10 mouse cellular contexts compared by ENCODE assay signal in genomic region chr2:168415140-168415539, GRCm38 (mm10).
A peak's percentile ranks its signal among the peaks of the same experiment; 100 is the strongest.
DNase-seq lines count a peak whose midpoint lies in the region; TF ChIP-seq lines count a peak whose summit lies in the region.
"Had no signal": no experiment of that assay in that cellular context is flagged by ENCODE, and none has a peak within 500 bp of the region (broad histone marks: within the 10 kb centered on the region; RNA-seq: fewer than 3 reads in every experiment).

No protein-coding gene starts in this region.

- peak; percentile 17 for DNase-seq in adrenal gland, postnatal 10 days
- DNase-seq in adrenal gland, postnatal 4 days (ENCODE audit: low spot score in 2 of 2), result no peak
- no peak for DNase-seq in left cerebral cortex, adult 2 months (ENCODE audit: extremely low spot score in 1 of 2, low spot score in 2 of 2)
- no peak for DNase-seq in left cerebral cortex, adult 18-20 months (ENCODE audit: low spot score in 2 of 2)
- no peak for DNase-seq in right cerebral cortex, adult 18-20 months
- no peak for DNase-seq in adrenal gland, postnatal 36 days

- H3K4me1 ChIP-seq in bone marrow macrophage, adult 2 months (ENCODE audit: control insufficient read depth, insufficient read depth, low read length), result no peaks in the 10 kb centered on the region
- H3K4me1 ChIP-seq in olfactory bulb, adult 2 months (ENCODE audit: control insufficient read depth, insufficient read depth, low read length), result no peaks in the 10 kb centered on the region
- H3K4me1 ChIP-seq: hindbrain, embryonic 15.5 days; lung, embryonic 15.5 days had no signal

- TF ChIP-seq CTCF in left cerebral cortex, adult 2 months (IDR thresholded peaks at IDR 0.05), result peak; percentile 46
- TF ChIP-seq CTCF in bone marrow macrophage, adult 2 months (IDR thresholded peaks at IDR 0.05; ENCODE audit: low read depth, low read length), result peak; percentile 63
- peak; percentile 29; the same call in 1 of the 2 replicates for TF ChIP-seq CTCF in olfactory bulb, adult 2 months (IDR thresholded peaks at IDR 0.05; ENCODE audit: insufficient read depth, low read depth, low read length)

- WGBS in olfactory bulb, adult 2 months, result 39% methylated on average over 17 of the region's 17 CpGs

- H3K4me3 ChIP-seq in left cerebral cortex, adult 2 months, result no peak overlapping the region
- H3K4me3 ChIP-seq in bone marrow macrophage, adult 2 months (ENCODE audit: insufficient read depth, low read length), result no peak overlapping the region
- H3K4me3 ChIP-seq in olfactory bulb, adult 2 months (ENCODE audit: insufficient read depth, low read depth, low read length), result no peak overlapping the region
- H3K4me3 ChIP-seq: hindbrain, embryonic 15.5 days; lung, embryonic 15.5 days had no signal

- H3K27ac ChIP-seq in left cerebral cortex, adult 2 months, result no peak overlapping the region
- H3K27ac ChIP-seq in bone marrow macrophage, adult 2 months (ENCODE audit: insufficient read depth, low read depth, low read length), result no peak overlapping the region
- H3K27ac ChIP-seq in olfactory bulb, adult 2 months (ENCODE audit: insufficient read depth, low read depth, low read length), result no peak overlapping the region
- H3K27ac ChIP-seq: hindbrain, embryonic 15.5 days; lung, embryonic 15.5 days had no signal

- no peak for TF ChIP-seq POLR2A in bone marrow macrophage, adult 2 months (IDR thresholded peaks at IDR 0.05; ENCODE audit: borderline replicate concordance, low read depth, low read length)
- TF ChIP-seq POLR2A in olfactory bulb, adult 2 months (IDR thresholded peaks at IDR 0.05; ENCODE audit: insufficient read depth, low read depth, low read length), result no peak

- intact Hi-C loops in left cerebral cortex, adult 2 months (cut with DNase I), result no loop called here
